Mouse (Mus musculus) liver, adult 2 months (tissue): ENCODE measurements at regions not wholly inside any gene's neighbourhood (a gene's known extent, or its start where the extent isn't known, plus 50 kb on each side); places are given as distances from the start of the nearest gene placed in this dataset.

Experiments
- DNase-seq: peaks from one replicate; pipeline ENCODE4 v3.0.0-alpha.2; 2011; ENCODE audit warnings: low read depth, low spot score; ENCODE audit errors: extremely low read depth
- H3K27ac ChIP-seq: fragments of 200-500 bp; replicated peaks from 2 replicates; pipeline ENCODE4 v1.5.1; 2012; ENCODE audit warnings: low read depth, mild to moderate bottlenecking, control low read depth, inconsistent platforms, low read length; ENCODE audit not compliant: insufficient read depth
- H3K27me3 ChIP-seq: fragments of 200-500 bp; 2 replicates; pipeline ENCODE4 v1.6.1; 2012; ENCODE audit warnings: mild to moderate bottlenecking, moderate library complexity, low read length, inconsistent platforms; ENCODE audit not compliant: control insufficient read depth, insufficient read depth
- H3K36me3 ChIP-seq: fragments of 200-500 bp; 2 replicates; pipeline ENCODE4 v1.6.1; 2012; ENCODE audit warnings: low read length, inconsistent platforms; ENCODE audit not compliant: control insufficient read depth, insufficient read depth
- H3K4me1 ChIP-seq: fragments of 200-500 bp; 2 replicates; pipeline ENCODE4 v1.6.1; 2011; ENCODE audit warnings: low read length; ENCODE audit not compliant: control insufficient read depth, insufficient read depth
- H3K4me3 ChIP-seq: fragments of 200-500 bp; 2 replicates; pipeline ENCODE4 v1.5.1; 2011; ENCODE audit warnings: low read depth, mild to moderate bottlenecking, control low read depth, low read length, moderate library complexity; ENCODE audit not compliant: insufficient read depth
- H3K79me2 ChIP-seq: fragments of 200-500 bp; 2 replicates; pipeline ENCODE4 v1.6.1; 2012; ENCODE audit warnings: inconsistent platforms, mild to moderate bottlenecking, low read length, moderate library complexity; ENCODE audit not compliant: control insufficient read depth, insufficient read depth
- H3K9ac ChIP-seq: fragments of 200-500 bp; 2 replicates; pipeline ENCODE4 v1.6.1; 2012; ENCODE audit warnings: low read depth, mild to moderate bottlenecking, control low read depth, inconsistent platforms, low read length
- CTCF ChIP-seq: fragments of 200-500 bp; IDR thresholded peaks from 2 replicates; pipeline ENCODE4 v1.5.1; 2011; ENCODE audit warnings: low read depth, low read length, control low read depth
- POLR2A ChIP-seq: fragments of 200-500 bp; IDR thresholded peaks from 2 replicates; pipeline ENCODE4 v1.6.1; 2011; ENCODE audit warnings: low read length, control low read depth; ENCODE audit not compliant: insufficient read depth; ENCODE audit errors: extremely low read depth
- WGBS: fragments of 180-500 bp; shearing (Covaris S2); methylation state at CpG from one replicate; pipeline ENCODE4 v1.1.7; 2018; 5-methylcytosine and 5-hydroxymethylcytosine counted together

GRCm38 (mm10) chr13:38851820-38852219 is 108.9 kb downstream of the Slc35b3 start:
- Histone ChIP-seq H3K4me1 (no peaks in the 10 kb centered on the region), H3K27ac (no peak overlapping the region), H3K4me3 (no peak overlapping the region), H3K27me3 (no peaks in the 10 kb centered on the region), H3K79me2 (no peaks in the 10 kb centered on the region), H3K36me3 (no peaks in the 10 kb centered on the region), H3K9ac (no peak overlapping the region)
- WGBS, result 86% methylated on average over 7 of the region's 7 CpGs
- TF ChIP-seq POLR2A (no peak), CTCF (no peak)
- DNase-seq, result no peak

- Histone ChIP-seq H3K79me2 (no peaks in the 10 kb centered on the region), H3K27ac (no peak overlapping the region), H3K9ac (no peak overlapping the region), H3K4me3 (no peak overlapping the region), H3K36me3 (no peaks in the 10 kb centered on the region), H3K27me3 (no peaks in the 10 kb centered on the region), H3K4me1 (no peaks in the 10 kb centered on the region)
- no peak for DNase-seq
- WGBS, result 77% methylated on average over 5 of the region's 5 CpGs
- TF ChIP-seq POLR2A, result no peak
- TF ChIP-seq CTCF, result no peak
Measured at GRCm38 (mm10) chr13:38838231-38838630, 122.4 kb downstream of the Slc35b3 start.

GRCm38 (mm10) chr13:38825649-38826048 is 135.0 kb downstream of the Slc35b3 start:
- H3K27me3 ChIP-seq, result no peaks in the 10 kb centered on the region
- no peak overlapping the region for H3K27ac ChIP-seq
- 25% methylated on average over 2 of the region's 2 CpGs for WGBS
- DNase-seq, result no peak
- H3K36me3 ChIP-seq, result no peaks in the 10 kb centered on the region
- no peak overlapping the region for H3K9ac ChIP-seq
- TF ChIP-seq POLR2A, result no peak
- TF ChIP-seq CTCF, result no peak
- H3K4me1 ChIP-seq, result no peaks in the 10 kb centered on the region
- no peaks in the 10 kb centered on the region for H3K79me2 ChIP-seq
- H3K4me3 ChIP-seq, result no peak overlapping the region

GRCm38 (mm10) chr13:38819526-38819925 is 141.1 kb downstream of the Slc35b3 start:
- H3K9ac ChIP-seq, result no peak overlapping the region
- H3K79me2 ChIP-seq, result no peaks in the 10 kb centered on the region
- H3K4me1 ChIP-seq, result no peaks in the 10 kb centered on the region
- no peaks in the 10 kb centered on the region for H3K27me3 ChIP-seq
- WGBS, result 83% methylated on average over 3 of the region's 3 CpGs
- no peak overlapping the region for H3K4me3 ChIP-seq
- DNase-seq, result no peak
- H3K27ac ChIP-seq, result no peak overlapping the region
- no peak for TF ChIP-seq CTCF
- no peak for TF ChIP-seq POLR2A
- H3K36me3 ChIP-seq, result no peaks in the 10 kb centered on the region

- H3K79me2 ChIP-seq, result no peaks in the 10 kb centered on the region
- DNase-seq, result no peak
- H3K27me3 ChIP-seq, result no peaks in the 10 kb centered on the region
- H3K4me3 ChIP-seq, result no peak overlapping the region
- no peak for TF ChIP-seq POLR2A
- TF ChIP-seq CTCF, result no peak
- no peaks in the 10 kb centered on the region for H3K4me1 ChIP-seq
- WGBS, result 87% methylated on average over 1 of the region's 1 CpGs
- H3K27ac ChIP-seq, result no peak overlapping the region
- H3K9ac ChIP-seq, result no peak overlapping the region
- H3K36me3 ChIP-seq, result no peaks in the 10 kb centered on the region
Measured at GRCm38 (mm10) chr13:38818781-38819180, 141.9 kb downstream of the Slc35b3 start.

- no peak overlapping the region for H3K9ac ChIP-seq
- H3K27me3 ChIP-seq, result no peaks in the 10 kb centered on the region
- H3K36me3 ChIP-seq, result no peaks in the 10 kb centered on the region
- DNase-seq, result no peak
- TF ChIP-seq CTCF, result no peak
- TF ChIP-seq POLR2A, result no peak
- H3K4me1 ChIP-seq, result no peaks in the 10 kb centered on the region
- no peak overlapping the region for H3K4me3 ChIP-seq
- WGBS, result 86% methylated on average over 9 of the region's 9 CpGs
- no peaks in the 10 kb centered on the region for H3K79me2 ChIP-seq
- no peak overlapping the region for H3K27ac ChIP-seq
Measured at GRCm38 (mm10) chr13:38816296-38816695, 144.4 kb downstream of the Slc35b3 start.
